Mouse (Mus musculus): ENCODE data around the gene Chrng.

DNA sequence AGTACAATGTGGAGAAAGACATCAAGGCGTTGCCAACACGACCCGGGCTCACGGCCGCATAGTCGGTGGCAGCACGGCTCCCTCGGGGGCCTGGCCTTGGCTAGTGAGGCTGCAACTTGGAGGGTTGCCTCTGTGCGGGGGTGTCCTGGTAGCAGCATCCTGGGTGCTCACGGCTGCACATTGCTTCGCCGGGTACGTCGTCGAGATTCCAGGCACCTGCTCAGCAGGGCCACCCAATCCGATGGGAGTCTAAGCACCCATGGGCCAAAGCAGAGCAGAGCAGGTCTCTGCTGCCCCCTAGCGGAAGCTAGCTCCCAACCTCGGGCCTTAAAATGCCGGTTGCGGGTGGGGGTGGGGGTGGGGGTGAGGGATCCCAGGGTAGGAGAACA, 19.7 kb upstream of the Chrng start:
- TF ChIP-seq HCFC1 (IDR thresholded peaks at IDR 0.05; ENCODE audit: borderline replicate concordance, insufficient read depth, low read length) = no peak
- no peak for TF ChIP-seq ZNF384 (IDR thresholded peaks at IDR 0.05; ENCODE audit: low read depth, low read length)
- no peak for TF ChIP-seq CHD2 (IDR thresholded peaks at IDR 0.05; ENCODE audit: low read depth, low read length)

Measured in ES-E14 (cell line).